Mouse (Mus musculus): ENCODE measurements around the gene Ermap.
A peak's percentile ranks its signal among the peaks of the same experiment; 100 is the strongest.

Ermap gene

DNA sequence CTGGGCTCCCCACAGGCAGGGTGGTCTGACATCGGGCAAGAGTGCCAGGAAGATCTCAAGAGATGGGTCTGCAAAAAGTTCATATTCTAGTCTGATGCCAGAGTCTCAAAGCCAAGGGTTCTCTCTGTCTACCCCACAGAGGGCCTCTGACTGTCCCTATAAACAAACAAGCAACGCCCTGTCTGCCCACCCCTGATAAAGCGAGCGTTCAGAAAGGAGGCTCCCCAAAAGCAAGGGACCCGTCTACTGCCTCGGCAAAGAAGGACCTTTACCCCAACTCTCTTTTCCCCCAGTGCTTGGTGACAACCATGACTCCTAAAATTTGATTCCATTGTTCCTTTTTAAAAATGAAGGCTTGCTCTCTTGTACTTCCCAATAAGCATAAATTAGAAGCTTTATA lies at the start of gene Ermap:
Gene Ermap (minus strand): TSS at position 148 of the 400 bp plus-strand sequence.
- no peak for DNase-seq (ENCODE audit: extremely low spot score, low spot score)

DNA sequence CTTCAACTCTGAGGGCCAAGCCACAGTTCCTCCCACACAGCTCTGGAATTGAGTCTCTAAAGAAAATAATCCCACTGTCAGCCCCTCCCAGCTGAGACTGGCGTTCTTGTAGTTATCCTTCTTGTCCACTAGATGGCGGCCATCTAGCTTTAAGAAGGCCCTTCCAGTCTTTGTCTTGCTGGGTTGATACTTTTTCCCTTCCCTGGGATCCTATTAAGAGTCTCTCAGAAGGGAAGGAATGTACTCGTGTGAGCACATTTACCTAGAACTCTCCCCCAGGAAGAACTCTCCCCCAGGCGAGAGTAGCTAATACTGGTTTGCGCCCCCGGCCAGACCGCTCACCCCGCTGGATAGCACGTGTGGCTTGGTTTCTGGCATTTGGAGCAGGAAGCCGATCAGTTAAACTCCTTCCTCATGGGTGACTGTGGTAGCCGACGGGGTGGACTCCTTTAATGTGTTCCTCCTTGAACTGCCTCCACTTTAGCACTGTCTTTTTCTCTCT lies 49.4 kb upstream of the Ermap start:
- DNase-seq (ENCODE audit: extremely low spot score, low spot score) = peak; percentile 42

DNA sequence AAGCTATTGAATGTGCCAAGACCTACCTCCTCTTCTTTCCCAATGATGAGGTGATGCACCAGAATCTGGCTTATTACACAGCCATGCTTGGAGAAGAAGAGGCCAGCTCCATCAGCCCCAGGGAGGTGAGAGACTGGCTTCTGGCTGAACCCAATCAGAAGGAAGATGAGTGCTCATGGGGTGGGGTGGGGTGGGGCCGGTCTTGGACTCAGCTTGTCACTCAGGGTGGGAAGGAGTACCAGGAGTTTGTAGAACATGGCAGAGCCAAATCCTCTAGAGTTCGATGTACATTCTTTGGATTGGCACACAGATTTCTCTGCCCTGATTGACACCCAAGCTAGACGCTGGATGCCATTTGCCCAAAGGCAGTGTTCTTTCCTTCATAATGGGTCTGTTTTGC lies 48.9 kb upstream of the Ermap start:
- no peak for DNase-seq (ENCODE audit: extremely low spot score, low spot score)

DNA sequence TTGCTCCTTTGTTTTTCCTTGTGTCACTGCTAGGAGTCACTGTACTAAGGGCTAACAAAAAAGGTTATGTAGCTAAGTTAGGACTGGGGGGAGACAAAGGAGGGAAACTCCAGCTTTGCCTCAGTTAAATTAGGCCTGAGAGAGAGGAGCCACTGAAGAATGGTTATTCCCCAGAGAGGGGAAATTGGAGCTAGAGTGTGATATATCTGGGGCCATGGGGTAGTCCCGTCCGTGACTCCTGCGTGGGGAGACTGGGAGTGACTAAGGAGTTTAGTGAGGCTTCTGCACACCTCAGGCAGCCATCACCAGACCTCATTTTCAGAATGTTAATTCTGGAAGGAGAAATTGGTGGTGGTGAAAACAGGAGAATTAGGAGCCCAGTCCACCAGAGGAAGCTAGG lies 44.5 kb upstream of the Ermap start:
- DNase-seq (ENCODE audit: extremely low spot score, low spot score) = no peak

DNA sequence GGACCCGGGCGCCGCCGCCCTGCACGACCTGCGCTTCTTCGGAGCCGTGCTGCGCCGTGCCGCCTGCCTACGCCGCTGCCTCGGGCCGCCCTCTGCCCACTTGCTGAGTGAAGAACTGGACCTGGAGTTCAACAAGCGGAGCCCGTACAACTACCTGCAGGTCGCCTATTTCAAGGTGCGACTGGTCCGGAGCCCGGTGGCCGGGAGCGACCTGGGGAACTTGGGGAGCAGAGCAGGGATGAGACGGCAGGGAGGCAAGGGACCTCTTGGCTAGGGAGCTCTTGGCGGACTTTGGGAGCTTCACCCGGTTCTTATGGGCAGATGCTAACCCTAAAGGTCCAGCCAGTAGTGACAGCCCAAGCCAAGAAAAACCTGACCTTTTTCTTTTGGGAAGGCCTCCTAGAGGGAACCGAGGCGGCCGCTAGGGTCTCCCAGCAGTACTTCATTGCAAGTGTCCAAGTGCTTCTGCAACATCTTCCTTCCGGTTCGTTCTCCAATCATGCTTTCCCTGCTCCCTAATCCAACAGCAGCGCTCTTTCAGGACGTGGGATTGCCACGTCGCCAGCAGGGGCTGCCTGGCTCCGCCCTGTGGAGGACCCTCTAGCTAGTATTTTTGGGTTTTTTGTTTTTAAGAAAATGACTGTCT lies 43.6 kb upstream of the Ermap start:
- DNase-seq (ENCODE audit: extremely low spot score, low spot score) = peak; percentile 61

DNA sequence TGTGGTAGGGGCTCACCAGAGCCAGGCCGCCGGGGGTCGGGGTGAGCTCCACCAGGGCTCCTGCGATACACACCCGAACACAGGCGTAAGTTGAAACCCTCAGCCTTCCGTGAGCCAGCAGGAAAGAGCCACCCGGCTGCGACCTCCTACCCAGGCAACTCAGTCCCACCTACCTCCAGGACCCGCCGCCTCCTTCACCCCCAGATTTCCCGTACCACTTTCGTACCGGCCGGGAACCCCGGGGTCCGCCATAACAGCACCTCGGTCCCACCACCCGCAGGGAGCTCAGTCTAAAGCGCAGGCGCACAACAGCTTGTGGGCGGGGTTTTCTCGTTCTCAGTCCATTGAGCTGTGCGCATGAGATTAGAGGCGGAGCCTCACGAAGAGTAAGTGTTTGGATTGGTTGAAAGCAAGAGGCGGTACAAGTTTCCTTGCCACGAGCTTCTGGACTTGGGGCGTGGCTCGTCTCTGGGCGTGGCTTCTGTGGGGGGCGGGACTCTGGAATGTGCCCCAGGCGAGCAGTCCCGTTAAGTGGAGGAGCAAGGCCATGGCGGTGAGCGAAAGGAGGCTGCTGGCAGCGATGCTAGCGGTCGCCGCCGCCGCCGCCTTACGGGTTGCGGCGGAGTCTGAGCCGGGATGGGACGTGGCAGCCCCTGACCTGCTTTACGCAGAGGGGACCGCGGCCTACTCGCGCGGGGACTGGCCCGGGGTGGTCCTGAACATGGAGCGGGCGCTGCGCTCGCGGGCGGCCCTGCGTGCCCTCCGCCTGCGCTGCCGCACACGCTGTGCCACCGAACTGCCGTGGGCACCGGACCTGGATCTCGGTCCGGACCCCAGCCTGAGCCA lies 42.8 kb upstream of the Ermap start, which contains the start of the genes AU022252 and P3h1:
Gene AU022252 (minus strand): TSS at position 303 of the 846 bp plus-strand sequence.
Gene P3h1 (plus strand): TSS at position 506 of the 846 bp plus-strand sequence.
- peak; percentile 95 for DNase-seq (ENCODE audit: extremely low spot score, low spot score)

DNA sequence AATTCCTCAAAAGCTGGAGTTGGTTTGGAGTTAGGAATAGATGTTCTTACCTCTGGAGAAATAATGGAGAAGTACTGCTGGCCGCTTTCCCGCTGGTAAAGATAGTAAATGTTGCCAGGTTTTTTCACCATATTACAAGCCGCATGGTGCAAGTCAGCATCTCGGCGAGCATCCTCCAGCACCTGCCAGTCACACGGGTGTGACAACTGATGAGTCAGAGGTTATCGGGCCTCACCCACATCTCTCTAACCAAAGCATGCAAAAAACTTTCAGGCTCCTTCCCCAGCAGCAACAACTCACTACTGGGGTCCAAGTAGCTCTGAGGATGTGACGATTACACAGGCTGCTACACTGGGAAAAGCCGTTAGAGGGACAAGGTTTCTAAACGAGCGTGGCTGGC lies 36.9 kb upstream of the Ermap start:
- DNase-seq (ENCODE audit: extremely low spot score, low spot score) = no peak

DNA sequence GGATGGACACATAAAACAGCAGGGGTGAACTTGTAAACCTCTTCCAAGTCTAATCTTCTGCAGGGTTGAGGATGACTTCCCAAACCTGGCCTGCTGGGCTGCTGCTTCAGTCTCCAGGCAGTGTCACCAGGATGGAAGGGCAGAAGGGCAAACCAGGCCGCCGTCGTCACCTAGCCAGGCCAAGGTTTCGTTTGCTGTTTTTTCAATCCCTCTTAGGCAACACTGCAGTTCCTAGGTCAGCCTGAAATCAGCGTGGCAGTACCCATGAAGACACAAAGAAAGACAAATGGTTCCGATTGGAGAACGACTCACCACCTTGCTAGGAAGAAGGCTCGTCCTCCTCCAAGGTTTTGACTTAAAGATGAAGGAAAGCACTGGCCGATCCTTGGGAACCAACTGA lies 35.9 kb upstream of the Ermap start:
- no peak for DNase-seq (ENCODE audit: extremely low spot score, low spot score)

DNA sequence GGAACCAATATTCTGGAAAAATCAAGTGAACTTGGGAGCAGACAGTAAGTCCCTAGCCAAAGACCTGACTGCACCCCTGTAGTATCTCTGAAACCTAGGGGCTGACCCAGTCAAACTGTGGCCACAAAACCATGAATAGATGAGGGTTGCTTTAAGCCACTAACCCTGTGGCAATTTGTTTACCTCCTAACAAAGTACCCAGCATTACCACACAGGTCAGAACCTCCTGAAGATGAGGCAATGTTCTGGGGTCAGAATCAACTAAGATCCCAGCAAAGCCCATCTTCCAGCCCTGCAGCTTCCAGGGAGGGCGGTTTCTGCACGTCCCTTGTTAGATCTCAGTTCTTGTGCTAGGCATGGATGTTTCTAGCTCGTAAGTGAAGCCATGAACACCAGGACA lies 34.7 kb upstream of the Ermap start:
- DNase-seq (ENCODE audit: extremely low spot score, low spot score) = no peak

DNA sequence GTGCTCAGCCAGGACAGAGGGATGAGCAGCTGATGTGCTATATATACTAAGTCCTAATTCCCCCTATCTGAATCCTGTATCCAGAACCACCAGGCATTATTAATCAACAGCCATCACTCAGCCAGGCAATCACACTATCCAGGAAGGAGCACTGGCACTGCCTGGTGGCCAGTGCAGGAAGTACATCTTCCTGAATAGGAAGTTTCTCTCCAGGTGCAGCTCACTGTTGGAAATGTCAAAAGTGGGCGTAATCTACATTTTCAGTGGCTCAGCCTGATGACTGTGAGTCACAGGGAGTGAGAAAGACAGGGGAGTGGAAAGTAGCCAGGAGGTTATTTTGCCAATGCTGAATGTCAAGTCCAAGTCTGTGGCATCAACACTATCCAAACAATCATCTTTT lies 33.9 kb upstream of the Ermap start:
- DNase-seq (ENCODE audit: extremely low spot score, low spot score) = peak; percentile 30

DNA sequence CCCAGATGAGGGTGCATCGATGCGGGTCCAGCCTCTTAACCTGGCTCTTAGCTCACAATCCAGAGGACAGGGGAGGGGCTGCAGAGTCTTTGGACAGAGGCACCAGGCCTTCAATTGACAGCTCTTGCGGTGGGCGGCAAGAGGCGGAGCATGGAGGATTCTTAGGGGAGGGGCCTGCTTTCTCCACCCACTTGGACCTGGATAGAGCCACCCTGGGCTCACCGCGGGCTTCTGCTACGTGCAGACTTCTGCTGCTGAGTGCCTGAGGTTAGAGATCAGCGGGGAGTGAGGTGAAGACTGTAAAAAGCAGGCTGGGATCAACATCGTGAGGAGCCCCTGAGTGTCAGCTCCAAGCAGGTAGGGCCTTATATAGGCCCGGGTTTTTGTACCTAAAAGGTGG lies 28.4 kb upstream of the Ermap start, which contains the start of gene Tmem269:
Gene Tmem269 (minus strand): TSS at position 49 of the 400 bp plus-strand sequence.
- DNase-seq (ENCODE audit: extremely low spot score, low spot score) = no peak

DNA sequence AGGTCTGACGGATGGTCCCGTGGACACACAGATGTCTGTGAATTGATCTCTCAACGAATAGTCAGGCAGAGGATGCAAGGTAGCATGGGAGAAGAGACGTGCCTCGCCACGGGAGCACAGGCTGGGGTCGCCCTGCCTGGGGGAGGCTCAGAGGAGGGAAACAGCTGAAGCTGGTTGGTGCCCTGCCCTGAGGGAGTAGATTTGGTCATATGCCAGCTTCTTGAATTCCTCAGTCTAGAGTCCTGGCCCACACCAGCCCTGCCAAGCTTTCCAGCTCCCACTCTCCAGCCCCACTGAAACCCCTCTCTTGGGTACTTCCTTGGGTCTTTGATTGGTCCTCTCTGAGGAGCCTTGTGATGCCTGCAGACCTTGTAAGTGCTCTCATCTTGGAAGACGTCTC lies 26.9 kb upstream of the Ermap start:
- no peak for DNase-seq (ENCODE audit: extremely low spot score, low spot score)

DNA sequence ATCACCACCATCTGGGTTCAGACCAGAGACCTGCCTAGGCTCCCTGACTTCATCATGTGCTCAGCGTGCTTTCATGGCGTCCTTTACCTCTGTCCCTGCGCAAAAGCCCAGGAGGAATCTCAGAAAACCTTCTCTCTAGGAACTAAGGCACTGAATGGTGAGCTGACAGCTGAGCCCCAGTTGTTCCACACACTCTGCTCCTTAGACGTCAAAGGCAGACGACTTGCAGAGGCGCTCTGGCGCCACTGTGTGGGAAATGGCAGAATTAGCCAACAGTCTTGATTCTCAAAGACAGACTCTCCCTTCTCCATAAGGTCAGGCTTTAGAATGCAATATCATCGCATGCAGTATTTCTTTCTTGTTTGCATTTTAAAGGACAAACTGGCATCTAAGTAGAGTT lies 14.9 kb upstream of the Ermap start:
- peak; percentile 52 for DNase-seq (ENCODE audit: extremely low spot score, low spot score)

DNA sequence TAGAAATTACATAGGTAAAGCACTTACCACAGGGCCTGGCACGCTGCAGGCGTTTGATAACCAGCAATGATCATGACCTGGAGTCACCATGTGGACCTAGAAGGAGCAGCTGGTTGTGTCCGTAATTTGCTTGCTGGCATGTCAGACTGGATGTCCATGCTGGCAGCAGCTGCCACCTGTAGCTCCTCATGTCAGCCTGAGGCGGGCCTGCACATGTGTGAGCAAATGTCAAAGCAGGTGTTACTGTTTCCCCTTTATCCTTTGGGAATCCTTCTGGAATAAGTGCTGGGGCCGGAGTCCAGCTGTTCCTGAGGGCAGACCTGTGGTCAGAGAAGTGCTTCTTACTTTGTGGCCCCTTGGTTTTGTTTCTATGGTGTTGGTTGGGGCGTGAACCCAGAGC lies 8.3 kb upstream of the Ermap start:
- DNase-seq (ENCODE audit: extremely low spot score, low spot score) = no peak

DNA sequence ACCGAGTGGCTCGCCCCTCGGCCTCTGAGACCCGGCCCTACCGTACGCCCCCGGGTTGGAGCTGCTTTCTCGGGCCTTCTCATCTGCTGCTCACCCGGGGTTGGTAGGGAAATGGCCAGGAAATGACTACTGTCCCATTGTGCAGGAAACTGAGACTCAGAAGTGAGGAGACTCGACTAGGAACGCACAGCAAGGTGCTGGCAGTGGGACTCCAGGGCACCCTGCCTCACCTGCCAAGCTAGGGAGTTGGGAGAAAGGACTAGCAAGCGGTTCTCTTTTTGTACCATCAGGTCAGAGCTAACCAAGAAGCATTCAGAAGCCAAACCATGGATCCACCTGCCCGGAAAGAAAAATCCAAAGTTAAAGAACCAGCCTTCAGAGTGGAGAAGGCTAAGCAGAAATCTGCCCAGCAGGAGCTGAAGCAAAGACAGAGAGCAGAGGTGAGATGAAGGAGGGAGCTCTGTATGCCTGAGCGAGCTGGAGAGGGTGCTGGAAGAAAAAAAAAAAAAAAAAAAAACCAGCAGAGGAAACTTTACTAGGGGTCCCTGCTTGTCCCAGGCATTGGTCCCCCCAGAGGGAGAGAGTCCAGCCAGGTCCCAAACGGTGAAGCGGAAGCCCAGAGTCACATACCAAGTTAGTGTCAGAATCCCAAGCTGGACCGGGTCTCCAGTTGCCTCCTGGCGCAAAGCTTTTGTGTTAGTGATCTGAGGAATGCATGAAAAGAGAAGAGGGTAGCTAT lies 5.9 kb upstream of the Ermap start:
- no peak for DNase-seq (ENCODE audit: extremely low spot score, low spot score)

DNA sequence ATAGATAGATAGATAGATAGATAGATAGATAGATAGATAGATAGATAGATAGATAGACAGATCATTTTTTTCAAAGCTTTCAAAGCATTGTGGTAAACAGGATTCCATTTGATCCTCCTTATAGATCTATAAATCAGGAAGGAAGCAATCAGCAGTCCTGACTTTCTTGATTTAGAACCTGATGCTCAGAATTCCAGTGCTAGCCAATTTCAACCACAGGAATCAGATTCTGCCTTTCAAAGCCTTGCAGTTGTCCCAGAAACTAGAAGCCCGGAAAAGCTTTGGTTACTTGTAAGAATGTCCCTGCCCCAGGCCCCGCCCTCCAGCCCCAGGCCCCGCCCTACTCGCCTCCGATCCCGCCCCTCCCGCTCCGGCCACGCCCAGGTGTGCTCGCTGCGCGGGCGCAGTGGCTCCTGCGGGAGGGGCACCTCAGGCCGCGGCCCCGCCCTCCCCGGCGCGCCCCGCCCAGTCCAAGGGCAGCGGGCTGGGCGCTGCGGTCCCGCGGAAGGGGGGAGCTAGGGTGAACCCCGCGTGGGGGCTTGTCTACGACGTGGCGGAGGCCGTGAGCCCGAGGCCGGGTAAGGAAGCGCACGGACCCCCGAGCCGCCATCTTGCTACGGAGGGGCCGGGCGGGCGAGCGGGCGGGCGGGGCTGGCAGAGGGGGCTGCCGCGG lies 5.2 kb upstream of the Ermap start, which contains the start of gene Svbp:
Gene Svbp (plus strand): TSS at position 398 of the 673 bp plus-strand sequence.
- DNase-seq (ENCODE audit: extremely low spot score, low spot score) = peak; percentile 95

DNA sequence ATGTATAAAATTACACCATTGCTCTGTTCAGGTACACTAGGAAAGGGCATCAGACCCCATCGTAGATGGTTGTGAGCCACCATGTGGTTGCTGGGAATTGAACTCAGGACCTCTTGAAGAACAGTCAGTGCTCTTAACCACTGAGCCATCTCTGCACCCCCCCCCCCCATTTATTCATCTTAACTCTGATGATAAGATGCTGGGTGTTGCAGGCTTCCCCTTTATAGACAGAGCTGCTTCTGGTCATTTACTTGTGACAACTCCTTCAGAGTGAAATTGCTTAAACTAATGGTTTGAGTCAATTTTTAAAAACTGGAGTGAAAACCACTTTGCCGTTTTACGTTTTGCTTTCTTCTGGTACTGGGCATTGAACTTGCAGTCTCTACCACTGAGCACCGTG lies 2.9 kb upstream of the Ermap start:
- DNase-seq (ENCODE audit: extremely low spot score, low spot score) = no peak

DNA sequence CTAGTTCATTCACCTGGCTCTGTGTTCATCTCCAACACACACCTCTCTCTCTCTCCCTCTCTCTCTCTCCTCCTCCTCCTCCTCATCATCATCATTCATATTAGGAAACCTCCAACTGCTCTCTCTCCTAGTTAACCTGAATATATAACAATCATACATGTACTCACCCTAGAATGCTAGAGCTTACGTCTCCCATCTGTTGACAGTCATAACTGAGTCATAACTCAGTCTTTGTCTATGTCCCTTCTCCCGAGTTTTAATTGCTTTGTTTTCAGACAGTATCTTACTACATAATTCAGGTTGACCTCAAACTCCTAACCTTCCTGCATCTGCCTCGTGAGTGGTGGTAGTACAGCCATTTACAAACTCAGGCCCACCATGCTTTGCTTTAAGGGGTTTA lies 1.5 kb upstream of the Ermap start:
- no peak for DNase-seq (ENCODE audit: extremely low spot score, low spot score)

DNA sequence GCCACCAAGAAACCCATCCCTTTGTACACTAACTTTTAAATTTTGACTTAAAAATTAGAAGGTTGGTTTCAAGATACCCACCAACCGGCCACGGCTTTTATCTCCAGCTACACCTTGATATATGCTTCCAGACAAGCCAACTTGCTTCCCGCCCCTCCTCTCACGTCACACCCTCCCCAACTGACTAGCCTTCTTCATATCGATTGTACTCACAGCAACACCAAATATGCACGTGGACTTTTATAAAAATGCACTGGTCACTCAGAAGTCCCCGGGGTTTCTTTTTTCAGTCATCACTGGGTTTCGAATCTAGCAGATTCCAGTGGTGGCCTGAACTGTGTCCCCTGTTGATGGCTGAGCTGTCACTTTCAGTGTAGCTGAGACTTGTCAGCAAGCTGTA lies 807 bp upstream of the Ermap start:
- DNase-seq (ENCODE audit: extremely low spot score, low spot score) = no peak

DNA sequence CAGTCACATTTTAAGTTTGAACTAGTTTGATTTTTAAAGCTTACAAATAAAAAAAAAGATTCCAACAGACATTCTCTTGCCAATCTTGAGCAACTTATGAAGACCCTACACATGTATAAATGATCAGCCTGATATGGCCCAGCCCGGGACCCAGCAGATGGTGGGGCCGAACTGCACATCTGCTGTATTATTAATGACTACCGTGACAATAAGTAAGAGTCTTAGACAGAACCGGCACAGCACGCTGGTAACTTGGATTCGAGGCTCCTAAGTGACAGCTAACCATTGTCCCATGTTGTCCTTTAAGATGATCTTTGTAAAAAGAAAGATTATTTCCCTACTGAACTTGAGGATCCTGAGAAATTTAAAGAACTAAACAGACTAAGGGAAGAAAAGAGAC lies 419 bp downstream of the Ermap start:
- no peak for DNase-seq (ENCODE audit: extremely low spot score, low spot score)
